ENCODE assay signal across 8 mouse cellular contexts in genomic region chr13:84059031-84059651, GRCm38 (mm10).
A peak's percentile ranks its signal among the peaks of the same experiment; 100 is the strongest.
DNase-seq lines count a peak whose midpoint lies in the region; ATAC-seq lines count a peak whose summit lies in the region.

No protein-coding gene starts in this region.

- peak; percentile 53 for DNase-seq in layer of hippocampus, adult 11-12 months (ENCODE audit: low spot score)
- DNase-seq in layer of hippocampus, adult 9-10 months (ENCODE audit: low spot score): no peak
- peak; percentile 49 for DNase-seq in embryonic facial prominence, embryonic 14.5 days (ENCODE audit: low spot score)
- peak; percentile 0 to 8 for DNase-seq in kidney, postnatal 36 days
- DNase-seq in urinary bladder, postnatal 10 days (ENCODE audit: low spot score): no peak
- no peak for DNase-seq in lung, postnatal 14 days
- DNase-seq in T-cell, adult 2 months (ENCODE audit: low spot score): no peak

- H3K27me3 ChIP-seq in embryonic facial prominence, embryonic 14.5 days (replicated peaks; ENCODE audit: control insufficient read depth, insufficient read depth, low read length): no peaks in the 10 kb centered on the region
- no peaks in the 10 kb centered on the region for H3K27me3 ChIP-seq in midbrain, embryonic 16.5 days (ENCODE audit: control insufficient read depth, insufficient read depth, low read depth, low read length)

- no peaks in the 10 kb centered on the region for H3K4me1 ChIP-seq in embryonic facial prominence, embryonic 14.5 days (ENCODE audit: control insufficient read depth, insufficient read depth, low read length)
- H3K4me1 ChIP-seq in midbrain, embryonic 16.5 days (ENCODE audit: control insufficient read depth, insufficient read depth, low read length): peaks cover 29% of the 10 kb centered on the region

- ATAC-seq in embryonic facial prominence, embryonic 14.5 days (ENCODE audit: low read depth): peak; percentile 66; the same call in 1 of the 2 replicates
- peak; percentile 75 for ATAC-seq in midbrain, embryonic 16.5 days

- H3K27ac ChIP-seq in embryonic facial prominence, embryonic 14.5 days (replicated peaks; ENCODE audit: low read depth, low read length): no peak overlapping the region
- peak overlapping the region; percentile 95 for H3K27ac ChIP-seq in midbrain, embryonic 16.5 days (ENCODE audit: low read length)

- no peak overlapping the region for H3K4me3 ChIP-seq in embryonic facial prominence, embryonic 14.5 days (ENCODE audit: low read depth, low read length)
- H3K4me3 ChIP-seq in midbrain, embryonic 16.5 days (ENCODE audit: low read depth, low read length): peak overlapping the region; percentile 24

- H3K9ac ChIP-seq in embryonic facial prominence, embryonic 14.5 days (ENCODE audit: low read depth, low read length): no peak overlapping the region
- H3K9ac ChIP-seq in midbrain, embryonic 16.5 days (ENCODE audit: low read depth, low read length): peak overlapping the region; percentile 47

- H3K36me3 ChIP-seq in embryonic facial prominence, embryonic 14.5 days (ENCODE audit: control insufficient read depth, insufficient read depth, low read length): no peaks in the 10 kb centered on the region
- no peaks in the 10 kb centered on the region for H3K36me3 ChIP-seq in midbrain, embryonic 16.5 days (ENCODE audit: control insufficient read depth, insufficient read depth, low read length)

- H3K4me2 ChIP-seq in embryonic facial prominence, embryonic 14.5 days (ENCODE audit: low read depth, low read length): peak overlapping the region; percentile 10
- peak overlapping the region; percentile 69 for H3K4me2 ChIP-seq in midbrain, embryonic 16.5 days (ENCODE audit: low read length)

- H3K9me3 ChIP-seq in embryonic facial prominence, embryonic 14.5 days (ENCODE audit: control insufficient read depth, low read length): no peaks in the 10 kb centered on the region
- H3K9me3 ChIP-seq in midbrain, embryonic 16.5 days (replicated peaks; ENCODE audit: control insufficient read depth, low read length, poor library complexity, severe bottlenecking): no peaks in the 10 kb centered on the region

- 14% methylated on average over 10 of the region's 10 CpGs for WGBS in embryonic facial prominence, embryonic 14.5 days
- WGBS in midbrain, embryonic 16.5 days: 6% methylated on average over 10 of the region's 10 CpGs

Comparison
In these comparisons a context has a peak if more than half of its experiments do, and no peak if none do; other contexts are left out.
1. DNase-seq: peak in layer of hippocampus, adult 11-12 months (single experiment), embryonic facial prominence, embryonic 14.5 days (single experiment) and kidney, postnatal 36 days (2 of 2); none in layer of hippocampus, adult 9-10 months (single experiment), urinary bladder, postnatal 10 days (single experiment), lung, postnatal 14 days (single experiment) and T-cell, adult 2 months (single experiment).